Mouse (Mus musculus): ENCODE data around the gene Rcan1.

DNA sequence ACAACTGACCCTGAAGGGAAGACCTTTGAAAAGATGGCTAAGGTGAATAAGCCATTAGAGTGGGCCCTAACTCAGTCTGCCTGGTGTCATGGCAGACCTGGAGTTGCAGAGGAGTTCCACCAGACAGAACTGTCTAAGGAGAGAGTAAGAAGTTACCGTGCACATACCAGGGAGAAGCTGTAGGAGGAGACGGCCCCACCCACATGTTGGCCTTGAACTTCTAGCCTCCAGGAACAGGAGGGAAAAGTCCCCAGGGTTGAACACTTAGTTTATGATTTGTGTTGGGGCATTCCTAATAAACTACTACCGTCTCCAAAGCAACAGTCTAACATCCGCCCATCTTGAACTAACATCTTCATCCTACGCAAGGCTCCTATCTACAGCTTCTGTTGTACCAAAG, 50.0 kb downstream of the Rcan1 start:
- no peak for TF ChIP-seq GATA1 (IDR thresholded peaks at IDR 0.05; ENCODE audit: borderline replicate concordance, low read length)
- no peak for TF ChIP-seq FLI1 (IDR thresholded peaks at IDR 0.05; ENCODE audit: low read length)
